Mouse (Mus musculus): ENCODE measurements around the gene Ssr2. TPM values are rescaled to one million over a fixed set of nuclear protein-coding genes. Genes with fewer than 3 reads are reported as not detected.
A peak's percentile ranks its signal among the peaks of the same experiment; 100 is the strongest.
"Not testable (repeated sequence)": the region's sequence is repeated elsewhere in the genome, so short reads cannot be mapped to it uniquely, and the experiment has no call there.

Gene Ssr2
- polyA plus RNA-seq, 1 experiment from 2014 or later, result 195 TPM

DNA sequence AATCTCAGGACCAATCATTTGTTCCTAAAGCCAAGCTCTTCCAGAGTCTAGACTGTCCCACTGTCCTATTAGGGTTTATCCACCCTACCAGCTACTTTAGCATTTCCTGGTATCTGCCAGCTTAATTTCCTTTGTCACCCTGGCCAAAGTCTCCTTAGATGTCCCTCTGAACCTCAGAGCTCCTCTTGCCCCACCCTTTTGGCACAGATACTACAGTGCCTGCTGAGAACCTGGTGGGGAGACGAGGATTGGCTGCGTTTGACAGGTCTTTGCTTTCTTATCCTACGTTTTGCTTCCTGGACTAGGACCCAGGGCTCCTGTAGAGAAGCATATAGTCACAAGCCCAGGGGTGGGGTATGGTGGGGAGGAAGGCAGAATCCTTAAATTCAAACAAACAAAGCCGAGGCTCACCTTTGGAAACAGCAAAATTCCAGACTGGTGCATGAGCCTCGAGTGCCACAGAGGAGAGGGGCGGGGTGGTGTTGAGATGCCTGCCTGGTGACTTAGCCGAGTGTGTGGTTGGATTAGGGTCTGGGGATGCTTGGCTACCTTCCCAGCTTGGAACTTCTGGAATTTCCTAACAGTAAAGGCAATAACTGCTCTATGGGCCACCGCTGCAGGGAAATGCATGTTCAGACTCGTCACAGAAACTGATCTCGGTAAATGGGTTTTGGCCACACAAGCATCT is 18.4 kb downstream of the Ssr2 start:
- no peaks in the 10 kb centered on the region for H3K9me3 ChIP-seq (ENCODE audit: control insufficient read depth, low read length)
- H3K9ac ChIP-seq (ENCODE audit: low read length), result no peak overlapping the region
- no peak for DNase-seq (ENCODE audit: low spot score)
- H3K4me1 ChIP-seq (ENCODE audit: control insufficient read depth, insufficient read depth, low read length), result peaks cover 2% of the 10 kb centered on the region; the same call in 1 of the 2 replicates
- no peaks in the 10 kb centered on the region for H3K36me3 ChIP-seq (ENCODE audit: control insufficient read depth, insufficient read depth, low read length)
- H3K27me3 ChIP-seq (ENCODE audit: control insufficient read depth, insufficient read depth, low read length), result no peaks in the 10 kb centered on the region
- no peak for ATAC-seq (ENCODE audit: insufficient read depth, low FRiP score, low TSS enrichment)
- H3K27ac ChIP-seq (ENCODE audit: low read depth, low read length), result no peak overlapping the region
- WGBS, result 66% methylated on average over 10 of the region's 10 CpGs
- H3K4me2 ChIP-seq (ENCODE audit: low read depth), result no peak overlapping the region
- H3K4me3 ChIP-seq (ENCODE audit: low read depth, low read length), result no peak overlapping the region

DNA sequence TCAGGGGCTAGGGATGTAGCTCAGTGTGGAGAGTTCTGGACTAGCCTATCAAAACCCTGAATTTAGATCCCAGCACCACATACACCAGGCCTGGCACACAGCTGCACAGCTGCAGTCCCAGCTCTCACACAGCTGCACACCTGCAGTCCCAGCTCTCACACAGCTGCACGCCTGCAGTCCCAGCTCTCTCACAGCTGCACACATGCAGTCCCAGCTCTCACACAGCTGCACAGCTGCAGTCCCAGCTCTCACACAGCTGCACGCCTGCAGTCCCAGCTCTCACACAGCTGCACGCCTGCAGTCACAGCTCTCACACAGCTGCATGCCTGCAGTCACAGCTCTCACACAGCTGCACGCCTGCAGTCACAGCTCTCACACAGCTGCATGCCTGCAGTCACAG is 20.9 kb downstream of the Ssr2 start:
- H3K9me3 ChIP-seq (ENCODE audit: control insufficient read depth, low read length); H3K36me3 ChIP-seq (ENCODE audit: control insufficient read depth, insufficient read depth, low read length); H3K4me2 ChIP-seq (ENCODE audit: low read depth); DNase-seq (ENCODE audit: low spot score); H3K9ac ChIP-seq (ENCODE audit: low read length); H3K4me1 ChIP-seq (ENCODE audit: control insufficient read depth, insufficient read depth, low read length); H3K27me3 ChIP-seq (ENCODE audit: control insufficient read depth, insufficient read depth, low read length); ATAC-seq (ENCODE audit: insufficient read depth, low FRiP score, low TSS enrichment); H3K27ac ChIP-seq (ENCODE audit: low read depth, low read length); H3K4me3 ChIP-seq (ENCODE audit: low read depth, low read length): not testable (repeated sequence)
- 82% methylated on average over 4 of the region's 4 CpGs for WGBS

DNA sequence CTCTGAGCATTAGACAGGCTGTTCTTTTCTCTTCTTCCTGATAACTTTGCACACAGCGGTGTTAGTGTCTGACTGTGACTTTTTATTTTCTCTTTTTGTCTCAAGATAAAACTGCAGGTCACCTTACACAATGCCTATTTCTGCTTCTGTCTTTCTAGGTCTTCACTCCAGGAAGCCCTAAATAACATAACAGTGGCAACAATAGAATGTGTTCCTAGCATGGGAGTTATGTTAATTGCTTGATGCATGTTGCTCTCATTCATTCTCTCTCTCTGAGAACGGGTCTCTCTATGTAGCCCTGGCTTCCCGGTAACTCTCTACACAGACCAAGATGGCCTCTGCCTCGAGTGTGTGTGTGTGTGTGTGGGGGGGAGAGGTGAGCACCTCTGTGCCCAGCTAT is 26.8 kb downstream of the Ssr2 start:
- DNase-seq (ENCODE audit: low spot score), result no peak
- Histone ChIP-seq H3K36me3 (ENCODE audit: control insufficient read depth, insufficient read depth, low read length) (no peaks in the 10 kb centered on the region), H3K9ac (ENCODE audit: low read length) (no peak overlapping the region), H3K4me2 (ENCODE audit: low read depth) (no peak overlapping the region), H3K27ac (ENCODE audit: low read depth, low read length) (no peak overlapping the region), H3K4me1 (ENCODE audit: control insufficient read depth, insufficient read depth, low read length) (no peaks in the 10 kb centered on the region), H3K27me3 (ENCODE audit: control insufficient read depth, insufficient read depth, low read length) (no peaks in the 10 kb centered on the region), H3K9me3 (ENCODE audit: control insufficient read depth, low read length) (no peaks in the 10 kb centered on the region), H3K4me3 (ENCODE audit: low read depth, low read length) (no peak overlapping the region)
- no peak for ATAC-seq (ENCODE audit: insufficient read depth, low FRiP score, low TSS enrichment)
- WGBS, result 81% methylated on average over 4 of the region's 4 CpGs

DNA sequence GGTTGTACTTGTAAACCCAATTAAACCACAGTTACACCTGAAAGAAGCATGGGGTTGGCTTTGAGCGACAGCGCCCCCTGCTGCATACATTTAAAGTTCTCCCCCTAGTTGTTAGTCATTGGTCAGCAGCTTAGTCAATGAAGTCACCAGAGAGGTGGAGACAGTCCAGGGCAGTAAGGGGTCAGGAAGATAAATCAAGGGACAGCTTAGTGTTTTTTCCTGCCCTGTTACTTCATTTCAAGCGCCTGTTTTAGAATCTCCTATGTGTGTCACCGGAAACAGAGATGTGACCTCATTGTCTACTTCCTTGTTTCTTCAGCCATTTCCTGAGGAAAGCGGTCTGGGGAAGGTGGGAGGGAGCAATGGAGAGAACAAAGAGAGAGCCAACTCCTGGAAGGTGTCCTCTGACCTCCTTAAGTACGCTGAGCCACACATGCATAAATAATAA is 28.1 kb downstream of the Ssr2 start:
- no peak overlapping the region for H3K9ac ChIP-seq (ENCODE audit: low read length)
- ATAC-seq (ENCODE audit: insufficient read depth, low FRiP score, low TSS enrichment) (no peak), DNase-seq (ENCODE audit: low spot score) (no peak)
- H3K27ac ChIP-seq (ENCODE audit: low read depth, low read length), result no peak overlapping the region
- WGBS, result 24% methylated on average over 6 of the region's 6 CpGs
- H3K27me3 ChIP-seq (ENCODE audit: control insufficient read depth, insufficient read depth, low read length), result no peaks in the 10 kb centered on the region
- H3K4me3 ChIP-seq (ENCODE audit: low read depth, low read length), result no peak overlapping the region
- no peak overlapping the region for H3K4me2 ChIP-seq (ENCODE audit: low read depth)
- H3K4me1 ChIP-seq (ENCODE audit: control insufficient read depth, insufficient read depth, low read length), result no peaks in the 10 kb centered on the region; the same call in 1 of the 2 replicates
- no peaks in the 10 kb centered on the region for H3K36me3 ChIP-seq (ENCODE audit: control insufficient read depth, insufficient read depth, low read length)
- H3K9me3 ChIP-seq (ENCODE audit: control insufficient read depth, low read length), result no peaks in the 10 kb centered on the region

DNA sequence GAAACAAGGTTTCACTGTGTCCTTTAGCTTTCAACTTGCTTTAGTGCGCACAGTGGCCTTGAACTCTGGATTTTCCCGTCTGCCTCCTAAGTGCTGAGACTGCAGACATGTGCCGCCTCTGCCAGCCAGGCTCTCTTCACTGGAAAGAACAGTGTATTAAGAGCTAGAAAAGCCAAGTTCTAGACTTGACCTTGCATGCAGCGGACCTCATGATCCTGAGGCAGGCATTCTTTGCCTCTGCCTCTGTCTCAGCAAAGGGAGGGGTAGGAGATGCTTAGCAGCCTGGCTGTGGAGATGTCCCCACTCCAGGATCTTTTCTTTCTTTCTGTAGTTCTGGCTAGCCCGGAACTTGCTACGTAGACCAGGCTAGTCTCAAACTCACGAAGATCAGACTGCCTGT is 29.2 kb downstream of the Ssr2 start:
- WGBS, result 93% methylated on average over 7 of the region's 7 CpGs
- no peak overlapping the region for H3K9ac ChIP-seq (ENCODE audit: low read length)
- H3K4me3 ChIP-seq (ENCODE audit: low read depth, low read length), result no peak overlapping the region
- DNase-seq (ENCODE audit: low spot score) (no peak), ATAC-seq (ENCODE audit: insufficient read depth, low FRiP score, low TSS enrichment) (no peak)
- H3K4me2 ChIP-seq (ENCODE audit: low read depth), result no peak overlapping the region
- H3K36me3 ChIP-seq (ENCODE audit: control insufficient read depth, insufficient read depth, low read length), result no peaks in the 10 kb centered on the region
- H3K4me1 ChIP-seq (ENCODE audit: control insufficient read depth, insufficient read depth, low read length), result no peaks in the 10 kb centered on the region; the same call in 1 of the 2 replicates
- no peak overlapping the region for H3K27ac ChIP-seq (ENCODE audit: low read depth, low read length)
- H3K9me3 ChIP-seq (ENCODE audit: control insufficient read depth, low read length), result no peaks in the 10 kb centered on the region
- H3K27me3 ChIP-seq (ENCODE audit: control insufficient read depth, insufficient read depth, low read length), result no peaks in the 10 kb centered on the region

DNA sequence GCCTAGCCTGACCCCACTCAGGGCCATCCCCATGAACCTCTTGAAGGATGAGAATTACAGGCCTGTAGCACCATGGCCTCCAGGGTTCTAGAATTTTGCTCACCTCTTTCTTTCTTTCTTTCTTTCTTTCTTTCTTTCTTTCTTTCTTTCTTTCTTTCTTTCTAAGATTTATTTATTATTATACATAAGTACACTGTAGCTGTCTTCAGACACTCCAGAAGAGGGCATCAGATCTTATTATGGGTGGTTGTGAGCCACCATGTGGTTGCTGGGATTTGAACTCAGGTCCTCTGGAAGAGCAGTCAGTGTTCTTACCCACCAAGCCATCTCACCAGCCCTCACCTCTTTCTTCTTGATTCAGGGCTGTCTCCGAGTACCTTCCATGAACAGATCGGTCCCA is 30.0 kb downstream of the Ssr2 start, which contains the start of gene Arhgef2:
Gene Arhgef2, plus strand, starts transcription at position 301 of the 400 bp plus-strand sequence.
- ATAC-seq (ENCODE audit: insufficient read depth, low FRiP score, low TSS enrichment); H3K27me3 ChIP-seq (ENCODE audit: control insufficient read depth, insufficient read depth, low read length); H3K4me1 ChIP-seq (ENCODE audit: control insufficient read depth, insufficient read depth, low read length); H3K4me3 ChIP-seq (ENCODE audit: low read depth, low read length); H3K27ac ChIP-seq (ENCODE audit: low read depth, low read length); H3K36me3 ChIP-seq (ENCODE audit: control insufficient read depth, insufficient read depth, low read length); H3K9me3 ChIP-seq (ENCODE audit: control insufficient read depth, low read length); H3K9ac ChIP-seq (ENCODE audit: low read length); H3K4me2 ChIP-seq (ENCODE audit: low read depth); DNase-seq (ENCODE audit: low spot score): not testable (repeated sequence)
- 95% methylated on average over 2 of the region's 2 CpGs for WGBS

DNA sequence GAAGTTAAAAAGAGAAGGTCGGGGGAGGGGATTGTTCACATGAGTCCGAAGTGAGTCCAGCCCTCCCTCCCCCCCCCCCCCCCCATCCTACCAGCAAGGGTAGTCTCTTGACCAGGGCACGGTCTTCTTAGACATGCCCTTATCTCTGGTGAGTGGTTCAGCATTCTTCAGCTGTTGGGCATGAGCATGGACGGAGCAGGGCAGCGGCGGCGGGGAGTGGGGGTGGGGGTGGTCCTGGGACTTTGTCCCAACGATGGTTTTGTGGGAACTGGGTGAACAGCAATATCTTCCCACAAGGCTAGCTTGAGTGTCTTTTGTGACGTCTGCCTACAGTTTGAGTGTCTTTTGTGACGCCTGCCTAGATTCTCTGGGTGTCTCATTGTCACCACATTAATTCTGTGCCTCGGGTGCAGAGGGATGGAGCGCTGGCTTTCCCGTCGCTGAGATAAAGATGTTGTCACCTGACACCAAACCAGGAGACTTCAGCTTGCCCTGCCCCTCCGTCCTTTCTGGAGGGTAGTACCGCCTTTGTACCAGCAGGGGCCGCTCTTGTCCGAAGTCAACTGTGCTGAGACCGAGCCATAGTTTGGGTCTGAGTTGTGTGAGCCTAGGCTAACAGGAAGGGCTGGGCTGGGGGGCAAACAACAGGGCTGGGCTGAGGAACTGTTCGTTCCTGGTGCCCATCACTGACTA is 31.5 kb downstream of the Ssr2 start:
- Histone ChIP-seq H3K4me2 (ENCODE audit: low read depth) (peak overlapping the region; percentile 46), H3K9me3 (ENCODE audit: control insufficient read depth, low read length) (no peaks in the 10 kb centered on the region), H3K4me1 (ENCODE audit: control insufficient read depth, insufficient read depth, low read length) (no peaks in the 10 kb centered on the region; the same call in 1 of the 2 replicates), H3K4me3 (ENCODE audit: low read depth, low read length) (peak overlapping the region; percentile 27), H3K27me3 (ENCODE audit: control insufficient read depth, insufficient read depth, low read length) (no peaks in the 10 kb centered on the region), H3K27ac (ENCODE audit: low read depth, low read length) (no peak overlapping the region), H3K9ac (ENCODE audit: low read length) (peak overlapping the region; percentile 24), H3K36me3 (ENCODE audit: control insufficient read depth, insufficient read depth, low read length) (no peaks in the 10 kb centered on the region)
- ATAC-seq (ENCODE audit: insufficient read depth, low FRiP score, low TSS enrichment), result peak; percentile 85
- WGBS, result under 1% methylated on average over 20 of the region's 20 CpGs
- peak; percentile 93 for DNase-seq (ENCODE audit: low spot score)

DNA sequence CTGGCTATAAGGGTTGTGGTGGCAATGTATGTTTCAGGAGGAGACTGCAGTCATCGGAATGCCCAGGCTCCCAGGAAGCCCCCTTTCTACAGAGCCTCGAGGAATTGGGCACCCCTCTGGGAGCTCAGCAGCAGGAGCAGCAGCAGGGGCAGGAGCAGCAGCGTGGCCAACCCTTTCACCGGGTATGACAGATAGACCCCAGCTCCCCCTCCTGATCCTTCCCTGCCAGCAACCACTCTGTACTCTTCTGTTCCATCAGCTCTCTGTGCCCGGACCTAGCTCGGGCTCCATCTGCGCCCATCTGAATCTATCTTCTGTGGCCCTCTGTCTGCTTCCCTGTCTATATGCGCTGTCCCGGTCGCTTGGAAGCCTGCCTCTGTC is 32.1 kb downstream of the Ssr2 start:
- H3K4me1 ChIP-seq (ENCODE audit: control insufficient read depth, insufficient read depth, low read length), result no peaks in the 10 kb centered on the region; the same call in 1 of the 2 replicates
- H3K27me3 ChIP-seq (ENCODE audit: control insufficient read depth, insufficient read depth, low read length), result no peaks in the 10 kb centered on the region
- H3K4me3 ChIP-seq (ENCODE audit: low read depth, low read length), result peak overlapping the region; percentile 27
- no peak for DNase-seq (ENCODE audit: low spot score)
- no peaks in the 10 kb centered on the region for H3K36me3 ChIP-seq (ENCODE audit: control insufficient read depth, insufficient read depth, low read length)
- peak overlapping the region; percentile 24 for H3K9ac ChIP-seq (ENCODE audit: low read length)
- H3K9me3 ChIP-seq (ENCODE audit: control insufficient read depth, low read length), result no peaks in the 10 kb centered on the region
- H3K27ac ChIP-seq (ENCODE audit: low read depth, low read length), result no peak overlapping the region
- H3K4me2 ChIP-seq (ENCODE audit: low read depth), result peak overlapping the region; percentile 46
- ATAC-seq (ENCODE audit: insufficient read depth, low FRiP score, low TSS enrichment), result peak; percentile 63
- WGBS, result 26% methylated on average over 10 of the region's 10 CpGs

DNA sequence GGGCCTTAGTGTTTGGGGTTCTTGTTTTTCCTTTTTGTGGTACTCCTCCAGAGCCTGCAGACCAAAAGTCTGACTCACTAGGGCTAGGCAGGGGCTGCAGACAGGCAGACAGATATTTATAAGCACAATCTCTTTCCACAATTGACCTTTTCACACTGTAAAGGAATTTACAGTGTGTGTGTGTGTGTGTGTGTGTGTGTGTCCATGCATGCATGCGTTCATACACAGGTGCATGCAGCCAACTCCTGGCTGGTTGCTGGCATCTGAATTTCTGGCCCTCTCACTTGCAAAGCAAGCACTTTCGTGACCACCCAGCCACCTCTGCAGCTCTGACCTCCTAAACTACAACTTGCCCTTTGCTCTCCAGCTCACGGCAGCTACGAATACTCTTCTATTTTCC is 33.4 kb downstream of the Ssr2 start:
- Histone ChIP-seq H3K27me3 (ENCODE audit: control insufficient read depth, insufficient read depth, low read length) (no peaks in the 10 kb centered on the region), H3K4me2 (ENCODE audit: low read depth) (no peak overlapping the region), H3K4me3 (ENCODE audit: low read depth, low read length) (no peak overlapping the region), H3K36me3 (ENCODE audit: control insufficient read depth, insufficient read depth, low read length) (no peaks in the 10 kb centered on the region), H3K9me3 (ENCODE audit: control insufficient read depth, low read length) (no peaks in the 10 kb centered on the region), H3K27ac (ENCODE audit: low read depth, low read length) (no peak overlapping the region), H3K9ac (ENCODE audit: low read length) (no peak overlapping the region), H3K4me1 (ENCODE audit: control insufficient read depth, insufficient read depth, low read length) (no peaks in the 10 kb centered on the region; the same call in 1 of the 2 replicates)
- DNase-seq (ENCODE audit: low spot score) (no peak), ATAC-seq (ENCODE audit: insufficient read depth, low FRiP score, low TSS enrichment) (no peak)
- 78% methylated on average over 4 of the region's 4 CpGs for WGBS

All from neural tube, embryonic 11.5 days (tissue).